Mouse (Mus musculus): ENCODE results near the gene Gm10842. TPM values are rescaled to one million over a fixed set of nuclear protein-coding genes. Genes with fewer than 3 reads are reported as not detected.
A peak's percentile ranks its signal among the peaks of the same experiment; 100 is the strongest.
"Not testable (repeated sequence)": the region's sequence is repeated elsewhere in the genome, so short reads cannot be mapped to it uniquely, and the experiment has no call there.

The Gm10842 gene
- not detected in 2 replicates for polyA plus RNA-seq (2012; rRNA removed)

DNA sequence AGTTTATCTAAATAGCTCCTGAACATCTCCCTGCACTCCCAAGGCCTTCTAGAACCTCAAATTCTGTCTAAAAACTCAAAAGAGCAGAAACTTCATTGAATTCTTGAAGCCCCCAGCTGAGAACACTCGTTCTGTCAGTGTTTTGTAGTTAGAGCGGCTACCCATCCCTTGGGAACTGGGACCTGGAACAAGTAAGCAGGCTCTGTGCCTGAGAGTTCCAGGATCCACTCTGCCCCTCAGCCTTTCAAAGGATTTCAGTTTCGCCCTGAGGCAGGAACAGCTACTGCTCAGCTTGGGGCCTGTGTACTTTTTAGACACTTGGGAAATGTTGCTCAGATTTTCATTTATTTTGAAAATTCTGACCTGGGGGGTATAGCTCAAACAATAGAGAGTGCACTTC, at the start of gene Gm10842:
Gm10842 (plus strand) TSS at position 301 of the 400 bp plus-strand sequence.
- no peak for DNase-seq (ENCODE audit: low spot score)

- not testable (repeated sequence) for DNase-seq (ENCODE audit: low spot score)
These were observed 34.2 kb upstream of the Gm10842 start for GRCm38 (mm10) chr11:105112448-105112847.

- no peak for DNase-seq (ENCODE audit: low spot score)
These were observed 28.9 kb upstream of the Gm10842 start for GRCm38 (mm10) chr11:105117814-105118213.

DNA sequence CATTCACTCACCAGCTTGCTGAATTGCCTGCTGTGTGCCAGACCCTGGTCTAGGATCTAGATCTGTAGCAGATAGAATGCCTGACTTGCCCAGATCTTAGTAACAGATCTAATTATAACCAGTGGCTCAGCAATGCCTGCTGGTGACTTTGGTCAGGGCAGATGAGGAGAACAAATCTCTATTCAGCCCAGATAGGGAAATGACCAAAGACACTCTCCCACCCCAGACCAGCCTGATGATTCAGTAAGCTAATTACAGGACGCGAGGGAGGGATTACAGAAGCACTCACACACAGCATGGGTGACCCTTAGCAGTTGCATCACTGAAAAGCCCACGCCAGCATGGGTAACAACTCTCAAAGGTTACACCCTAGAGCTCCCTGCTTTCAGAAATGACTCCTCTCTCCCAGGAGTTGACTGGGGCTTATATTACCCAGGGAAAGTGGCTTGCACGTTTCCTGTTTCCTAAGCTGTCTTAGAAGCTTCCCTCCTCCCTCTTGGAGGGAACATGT, 26.1 kb upstream of the Gm10842 start:
- no peak for DNase-seq (ENCODE audit: low spot score)

DNA sequence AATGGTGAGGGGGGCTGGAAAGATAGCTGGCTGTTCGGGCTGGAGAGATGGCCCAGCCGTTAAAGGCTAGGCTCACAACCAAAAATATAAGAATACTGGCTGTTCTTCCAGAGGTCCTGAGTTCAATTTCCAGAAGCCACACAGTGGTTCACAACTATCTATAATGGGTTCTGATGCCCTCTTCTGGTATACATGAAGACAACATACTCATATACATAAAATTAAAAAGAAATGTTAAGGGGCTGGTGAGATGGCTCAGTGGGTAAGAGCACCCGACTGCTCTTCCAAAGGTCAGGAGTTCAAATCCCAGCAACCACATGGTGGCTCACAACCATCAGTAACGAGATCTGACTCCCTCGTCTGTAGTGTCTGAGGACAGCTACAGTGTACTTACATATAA, 24.9 kb upstream of the Gm10842 start:
- DNase-seq (ENCODE audit: low spot score) = not testable (repeated sequence)

DNA sequence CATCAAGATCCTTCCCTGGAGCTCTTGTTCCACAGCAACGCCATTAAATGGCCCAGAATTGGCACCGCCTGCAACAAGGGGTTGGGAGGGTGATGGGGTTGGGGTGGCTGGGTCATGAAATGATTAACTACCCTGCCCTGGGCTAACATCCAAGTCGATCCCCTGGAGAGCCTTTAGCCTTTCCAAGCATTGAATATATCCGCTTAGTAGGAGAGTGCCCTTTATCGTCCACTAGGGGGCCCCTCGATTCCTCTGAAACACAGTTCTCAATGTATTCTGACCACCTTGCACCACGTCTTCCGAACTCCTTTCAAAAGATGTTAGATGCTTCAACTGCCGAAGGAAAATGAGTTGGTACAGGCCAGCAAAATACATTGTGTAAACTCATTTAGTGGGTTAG, 22.7 kb upstream of the Gm10842 start:
- no peak for DNase-seq (ENCODE audit: low spot score)

GRCm38 (mm10) chr11:105125735-105126519, 20.8 kb upstream of the Gm10842 start, which contains the start of gene Mettl2:
TSS of gene Mettl2 (plus strand) at chr11:105126425.
- DNase-seq (ENCODE audit: low spot score) = peak; percentile 60

DNA sequence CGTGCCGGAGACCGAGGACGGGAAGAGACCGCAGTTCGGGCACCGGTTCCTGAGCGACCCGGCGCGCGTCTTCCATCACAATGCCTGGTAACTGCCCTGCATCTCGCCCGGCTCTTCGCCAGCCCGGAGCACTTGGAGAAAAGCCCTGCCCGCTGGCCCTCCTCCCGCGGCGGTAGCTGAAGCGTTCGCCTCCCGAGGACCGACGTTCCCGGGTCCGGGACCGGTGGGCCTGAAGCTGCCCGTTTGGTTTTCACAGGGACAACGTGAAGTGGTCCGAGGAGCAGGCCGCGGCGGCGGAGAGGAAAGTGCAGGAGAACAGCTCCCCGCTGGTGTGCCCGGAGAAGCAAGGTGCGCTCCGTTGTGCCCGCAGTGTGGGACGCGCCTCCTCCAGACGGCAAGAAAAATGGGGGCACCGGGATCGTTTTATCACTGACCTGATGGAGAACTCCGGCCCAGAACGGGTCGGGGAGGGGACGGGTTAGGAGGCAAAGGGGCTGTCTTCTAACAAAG, 20.1 kb upstream of the Gm10842 start:
- DNase-seq (ENCODE audit: low spot score) = no peak

DNA sequence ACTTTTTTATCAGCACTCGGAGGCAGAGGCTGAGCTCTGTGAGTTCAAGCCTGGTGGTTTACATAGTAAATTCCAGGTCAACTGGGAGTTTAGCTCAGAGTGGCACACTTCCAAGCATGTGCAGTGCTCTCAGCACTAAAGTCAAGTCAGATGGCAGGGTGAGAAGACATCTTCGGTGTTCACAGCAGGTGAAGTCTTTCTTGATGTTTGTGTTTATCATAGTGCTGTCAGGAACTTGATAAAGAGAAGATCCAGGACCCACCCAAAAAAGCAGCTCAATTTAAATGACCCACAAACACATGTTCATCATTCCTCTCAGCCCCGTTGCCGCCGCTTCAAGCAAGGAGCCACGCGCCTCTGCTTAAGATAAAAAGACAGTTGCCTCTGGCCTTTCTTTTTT, 11.0 kb upstream of the Gm10842 start:
- DNase-seq (ENCODE audit: low spot score) = no peak

DNA sequence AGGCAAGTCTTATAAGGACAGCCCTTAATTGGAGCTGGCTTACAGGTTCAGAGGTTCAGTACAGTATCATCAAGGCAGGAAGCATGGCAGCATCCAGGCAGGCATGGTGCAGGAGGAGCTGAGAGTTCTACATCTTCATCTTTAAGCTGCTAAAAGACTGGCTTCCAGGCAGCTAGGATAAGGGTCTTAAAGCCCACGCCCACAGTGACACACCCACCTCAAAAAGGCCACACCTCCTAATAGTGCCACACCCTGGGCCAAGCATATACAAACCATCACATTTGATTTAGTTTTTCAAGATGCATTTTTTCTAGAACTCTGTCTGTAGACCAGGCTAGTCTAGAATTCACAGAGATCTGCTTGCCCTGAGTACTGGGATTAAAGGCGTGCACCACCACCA, 9.4 kb upstream of the Gm10842 start:
- DNase-seq (ENCODE audit: low spot score) = not testable (repeated sequence)

DNA sequence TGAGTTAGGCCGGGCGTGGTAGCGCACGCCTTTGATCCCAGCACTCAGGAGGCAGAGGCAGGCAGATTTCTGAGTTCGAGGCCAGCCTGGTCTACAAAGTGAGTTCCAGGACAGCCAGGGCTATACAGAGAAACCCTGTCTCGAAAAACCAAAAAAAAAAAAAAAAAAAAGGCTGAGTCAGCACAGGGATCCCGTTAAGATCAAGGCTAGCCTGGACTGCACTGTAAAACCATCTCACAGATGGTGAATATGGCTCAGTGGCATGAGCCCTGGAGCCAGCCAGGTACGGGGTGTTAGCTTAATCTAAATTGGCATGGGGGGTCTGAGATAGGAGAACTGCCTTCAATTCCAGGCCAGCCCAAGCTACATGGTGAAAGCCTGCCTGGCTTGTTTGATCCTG, 6.2 kb upstream of the Gm10842 start:
- not testable (repeated sequence) for DNase-seq (ENCODE audit: low spot score)

GRCm38 (mm10) chr11:105141115-105141514, 5.6 kb upstream of the Gm10842 start:
- no peak for DNase-seq (ENCODE audit: low spot score)

GRCm38 (mm10) chr11:105143564-105143963, 3.1 kb upstream of the Gm10842 start:
- DNase-seq (ENCODE audit: low spot score) = no peak

DNA sequence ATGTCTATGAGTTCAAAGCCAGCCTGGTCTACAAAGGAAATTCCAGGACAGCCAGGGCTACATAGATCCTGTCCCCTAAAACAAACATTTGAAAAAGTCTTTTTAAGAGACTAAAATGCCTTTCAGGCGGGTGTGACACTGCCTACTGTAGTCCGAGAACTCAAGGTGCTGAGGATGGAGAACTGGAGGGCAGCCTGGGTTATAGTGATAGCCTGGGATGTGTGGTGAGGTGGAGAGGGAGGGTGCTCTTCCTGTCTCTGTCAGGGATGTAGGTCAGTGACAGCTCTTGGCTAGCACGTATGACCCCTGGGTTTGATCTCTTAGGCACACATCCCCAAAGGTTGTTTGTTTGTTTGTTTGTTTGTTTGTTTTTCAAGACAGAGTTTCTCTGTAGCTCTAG, 2.6 kb upstream of the Gm10842 start:
- no peak for DNase-seq (ENCODE audit: low spot score)

GRCm38 (mm10) chr11:105144508-105145210, 2.0 kb upstream of the Gm10842 start:
- no peak for DNase-seq (ENCODE audit: low spot score)

- DNase-seq (ENCODE audit: low spot score) = no peak
These were observed 1.5 kb upstream of the Gm10842 start for GRCm38 (mm10) chr11:105145211-105145610.

DNA sequence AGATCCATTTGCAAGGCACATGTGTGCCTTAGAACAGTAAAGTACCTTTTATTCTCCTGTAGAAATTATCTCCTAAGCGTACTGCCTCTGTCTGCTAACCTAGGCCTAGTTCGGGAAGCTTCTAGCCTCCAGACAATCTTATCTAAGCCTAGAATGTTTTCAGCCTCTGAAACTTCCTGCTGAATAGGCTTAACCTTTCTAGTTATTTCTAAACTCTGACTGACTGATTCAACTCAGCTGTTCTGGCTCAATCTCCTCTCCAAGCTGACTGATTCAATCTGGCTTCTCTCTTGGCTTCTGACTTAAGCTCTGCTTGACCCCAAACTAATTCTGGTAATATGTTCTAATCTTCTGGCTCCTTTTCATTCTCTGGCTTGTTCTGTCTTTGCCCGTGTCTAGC, 2.7 kb downstream of the Gm10842 start:
- DNase-seq (ENCODE audit: low spot score) = no peak

GRCm38 (mm10) chr11:105149766-105150165, 3.1 kb downstream of the Gm10842 start:
- no peak for DNase-seq (ENCODE audit: low spot score)

GRCm38 (mm10) chr11:105150691-105151090, 4.0 kb downstream of the Gm10842 start:
- DNase-seq (ENCODE audit: low spot score) = no peak

DNA sequence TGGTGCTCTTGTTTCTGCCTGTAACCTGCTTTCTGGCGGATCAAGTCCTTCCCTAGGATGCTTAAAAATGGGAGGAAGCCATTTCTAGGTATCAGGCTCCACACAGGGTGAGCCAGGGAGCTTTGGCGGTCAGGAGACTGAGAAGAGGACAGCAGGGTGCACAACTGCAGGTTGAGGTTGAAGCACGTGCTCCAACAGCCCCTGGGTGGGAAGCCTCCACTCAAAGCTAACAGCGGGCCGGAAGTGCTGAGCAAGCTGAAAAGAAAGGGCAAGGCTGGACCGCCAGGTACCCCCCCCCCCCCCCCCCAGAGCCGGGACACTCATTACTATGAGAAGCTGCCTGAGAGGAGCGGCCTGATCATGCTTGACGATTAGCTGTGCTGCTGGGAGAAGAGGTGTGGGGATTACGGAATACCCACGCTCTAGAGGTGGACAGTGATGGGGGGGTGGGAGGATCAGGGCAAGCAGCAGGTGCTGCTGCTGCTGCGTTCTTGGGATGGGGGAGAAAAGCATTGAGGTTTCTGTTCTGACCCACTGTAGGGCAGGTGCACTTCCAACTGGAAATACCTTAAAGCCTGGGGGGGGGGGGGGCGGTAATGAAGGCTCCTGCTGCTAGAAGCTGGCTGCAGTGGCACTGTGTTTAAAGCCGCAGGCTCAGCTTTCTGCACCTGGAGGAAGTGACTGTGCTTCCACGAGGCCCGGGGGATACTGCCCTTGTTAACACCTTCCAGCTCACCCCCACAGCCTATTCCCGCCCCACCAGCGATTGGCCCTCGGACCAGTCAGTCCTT, 4.7 kb downstream of the Gm10842 start:
- no peak for DNase-seq (ENCODE audit: low spot score)

GRCm38 (mm10) chr11:105152017-105152300, 5.3 kb downstream of the Gm10842 start:
- DNase-seq (ENCODE audit: low spot score) = no peak

DNA sequence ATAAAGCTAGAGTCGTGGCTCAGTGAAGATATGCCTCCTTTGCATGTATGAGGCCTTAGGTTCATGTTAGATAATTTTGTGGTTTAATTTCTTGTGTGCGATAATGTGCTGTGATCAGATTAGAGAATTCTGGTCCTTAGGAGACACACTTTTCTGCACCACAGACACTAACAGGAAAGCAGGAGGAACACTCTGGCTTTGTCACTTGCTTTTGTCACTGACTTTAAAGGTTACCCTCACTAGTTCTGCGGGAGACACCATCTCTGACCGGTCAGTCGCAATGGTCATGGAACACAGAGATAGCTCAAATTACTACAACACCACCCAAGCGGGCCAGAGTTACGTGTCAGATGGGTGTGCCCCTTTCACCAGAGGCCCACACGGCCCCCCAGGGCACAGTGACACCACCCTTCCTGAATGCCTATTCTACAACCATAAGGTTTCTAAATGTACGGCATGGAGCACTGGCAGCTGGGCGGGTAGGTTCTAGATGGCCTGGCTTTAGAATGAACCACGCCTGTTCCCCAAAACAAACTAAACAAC, 5.7 kb downstream of the Gm10842 start:
- no peak for DNase-seq (ENCODE audit: low spot score)
